Mouse (Mus musculus) heart, embryonic 15.5 days (tissue): ENCODE data around the gene Nlrp6. TPM values are rescaled to one million over a fixed set of nuclear protein-coding genes. Genes with fewer than 3 reads are reported as not detected.

Experiments
- ATAC-seq: fragments of 200-750 bp; cut with Nextera tagmentation; replicated peaks from 2 replicates; pipeline ENCODE4 v1.8.0; 2017; ENCODE audit warnings: low read depth, moderate TSS enrichment; ENCODE audit not compliant: insufficient number of reproducible peaks, insufficient read depth, low FRiP score
- H3K27ac ChIP-seq: fragments of 300-500 bp; sonication (generic); 2 replicates; pipeline ENCODE4 v1.5.1; 2015; ENCODE audit warnings: mild to moderate bottlenecking, inconsistent platforms
- H3K27me3 ChIP-seq: fragments of 300-500 bp; sonication (generic); 2 replicates; pipeline ENCODE4 v1.6.1; 2015; ENCODE audit warnings: inconsistent platforms
- H3K36me3 ChIP-seq: fragments of 300-500 bp; sonication (generic); 2 replicates; pipeline ENCODE4 v1.6.1; 2015; ENCODE audit warnings: mild to moderate bottlenecking, inconsistent platforms
- H3K4me1 ChIP-seq: fragments of 300-500 bp; sonication (generic); replicated peaks from 2 replicates; pipeline ENCODE4 v1.6.1; 2015; ENCODE audit warnings: inconsistent platforms
- H3K4me2 ChIP-seq: fragments of 300-500 bp; sonication (generic); 2 replicates; pipeline ENCODE4 v1.6.1; 2015; ENCODE audit warnings: inconsistent platforms, mild to moderate bottlenecking, moderate library complexity
- H3K4me3 ChIP-seq: fragments of 300-500 bp; sonication (generic); 2 replicates; pipeline ENCODE4 v1.5.1; 2015; ENCODE audit warnings: mild to moderate bottlenecking, inconsistent platforms
- H3K9ac ChIP-seq: fragments of 300-500 bp; sonication (generic); 2 replicates; pipeline ENCODE4 v1.6.1; 2015; ENCODE audit warnings: mild to moderate bottlenecking, inconsistent platforms
- H3K9me3 ChIP-seq: fragments of 300-500 bp; sonication (generic); replicated peaks from 2 replicates; pipeline ENCODE4 v1.6.1; 2016; ENCODE audit warnings: inconsistent platforms
- WGBS: fragments of 180-500 bp; shearing (Covaris S2); methylation state at CpG from one replicate; pipeline ENCODE4 v1.1.7; 2015; ENCODE audit warnings: mixed read lengths; 5-methylcytosine and 5-hydroxymethylcytosine counted together
- polyA plus RNA-seq: library from polyadenylated mRNA; unstranded; fragments of >200 nt; fragmentation: Nextera tagmentation; extraction: Ambion mirVana; gene quantifications from 2 replicates; pipeline ENCODE4 v1.2.1, GENCODE M21; 2015

Nlrp6 gene
- polyA plus RNA-seq, 1 experiment from 2014 or later = 0.24 TPM

GRCm38 (mm10) chr7:140941222-140942051 lies 20.7 kb downstream of the Nlrp6 start, which contains the start of gene Pgghg:
Gene Pgghg (plus strand): TSS chr7:140941391.
- peak; percentile 88 for ATAC-seq
- peak within 1 kb of the TSS; percentile 69 for H3K4me2 ChIP-seq

GRCm38 (mm10) chr7:140942341-140942740 lies 21.6 kb downstream of the Nlrp6 start:
- peaks cover 12% of the 10 kb centered on the region; the same call in 1 of the 2 replicates for H3K36me3 ChIP-seq
- H3K27me3 ChIP-seq = no peaks in the 10 kb centered on the region
- H3K4me3 ChIP-seq = peak overlapping the region; percentile 64
- ATAC-seq = no peak
- 59% methylated on average over 9 of the region's 9 CpGs for WGBS
- H3K27ac ChIP-seq = peak overlapping the region; percentile 90
- no peaks in the 10 kb centered on the region for H3K9me3 ChIP-seq
- peak overlapping the region; percentile 74 for H3K9ac ChIP-seq
- peaks cover 37% of the 10 kb centered on the region for H3K4me1 ChIP-seq
- peak overlapping the region; percentile 69 for H3K4me2 ChIP-seq

More at GRCm38 (mm10) chr7:140941222-140942051, 20.7 kb downstream of the Nlrp6 start, which contains the start of gene Pgghg:
- peaks cover 3% of the 10 kb centered on the region; the same call in 1 of the 2 replicates for H3K27me3 ChIP-seq
- H3K4me3 ChIP-seq = peak within 1 kb of the TSS; percentile 64
- no peaks in the 10 kb centered on the region for H3K9me3 ChIP-seq
- WGBS = 2% methylated on average over 33 of the region's 33 CpGs
- peak within 1 kb of the TSS; percentile 74 for H3K9ac ChIP-seq
- H3K36me3 ChIP-seq = peaks cover 9% of the 10 kb centered on the region; the same call in 1 of the 2 replicates
- peak within 1 kb of the TSS; percentile 90 for H3K27ac ChIP-seq
- peaks cover 28% of the 10 kb centered on the region for H3K4me1 ChIP-seq

GRCm38 (mm10) chr7:140942811-140943210 lies 22.1 kb downstream of the Nlrp6 start:
- ATAC-seq = no peak
- no peak overlapping the region for H3K4me3 ChIP-seq
- 89% methylated on average over 10 of the region's 10 CpGs for WGBS
- H3K9ac ChIP-seq = no peak overlapping the region
- H3K4me2 ChIP-seq = no peak overlapping the region; the same call in 1 of the 2 replicates
- H3K27ac ChIP-seq = peak overlapping the region; percentile 90
- peaks cover 40% of the 10 kb centered on the region for H3K4me1 ChIP-seq
- H3K9me3 ChIP-seq = no peaks in the 10 kb centered on the region
- H3K36me3 ChIP-seq = peaks cover 12% of the 10 kb centered on the region; the same call in 1 of the 2 replicates
- no peaks in the 10 kb centered on the region for H3K27me3 ChIP-seq

DNA sequence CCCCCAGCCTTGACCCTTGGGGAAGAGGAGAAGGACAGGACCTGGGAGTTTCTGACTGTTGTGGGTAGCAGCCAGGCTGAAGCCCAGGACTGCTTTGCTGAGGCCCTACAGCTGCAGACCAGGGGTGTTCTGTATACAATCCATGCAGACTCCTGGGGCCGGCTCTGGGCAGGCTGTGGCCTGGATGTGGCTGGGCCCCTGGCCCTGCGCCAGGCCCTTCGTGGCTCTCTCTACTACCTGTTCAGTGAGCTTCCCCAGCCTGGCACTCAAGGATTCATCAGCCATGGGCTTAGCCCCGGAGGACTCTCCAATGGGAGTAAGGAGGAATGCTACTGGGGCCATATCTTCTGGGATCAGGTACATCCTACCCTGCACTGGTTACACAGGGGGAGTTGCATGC lies 22.7 kb downstream of the Nlrp6 start:
- H3K4me1 ChIP-seq = peaks cover 46% of the 10 kb centered on the region

DNA sequence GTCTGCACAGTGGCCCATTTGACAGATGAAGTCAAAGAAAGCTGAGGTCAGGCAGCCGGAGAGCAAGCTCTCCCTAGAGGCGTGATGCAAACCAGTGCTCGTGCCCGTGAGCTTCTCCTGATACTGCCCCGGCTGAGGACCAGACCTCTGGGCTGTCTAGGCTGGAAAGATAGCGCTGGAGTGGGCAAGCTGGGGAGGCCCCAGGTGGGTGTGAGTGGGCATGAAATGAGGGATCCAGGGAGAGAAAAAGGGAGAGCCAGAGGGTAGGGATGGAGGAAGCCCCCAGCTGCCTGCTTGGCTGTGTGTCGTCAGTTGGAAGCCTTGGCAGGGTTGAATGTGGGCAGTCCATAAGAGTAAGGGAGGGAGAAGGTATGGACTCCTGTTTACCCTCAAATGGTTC lies 23.5 kb downstream of the Nlrp6 start:
- WGBS = 76% methylated on average over 7 of the region's 7 CpGs
- peaks cover 12% of the 10 kb centered on the region; the same call in 1 of the 2 replicates for H3K36me3 ChIP-seq
- no peak overlapping the region for H3K4me2 ChIP-seq
- no peak overlapping the region for H3K27ac ChIP-seq
- H3K9ac ChIP-seq = no peak overlapping the region
- H3K4me3 ChIP-seq = no peak overlapping the region
- no peaks in the 10 kb centered on the region for H3K9me3 ChIP-seq
- ATAC-seq = no peak
- H3K4me1 ChIP-seq = peaks cover 46% of the 10 kb centered on the region
- no peaks in the 10 kb centered on the region for H3K27me3 ChIP-seq

More for the DNA sequence above, 22.7 kb downstream of the Nlrp6 start:
- Histone ChIP-seq H3K4me2 (no peak overlapping the region), H3K36me3 (peaks cover 12% of the 10 kb centered on the region; the same call in 1 of the 2 replicates), H3K9me3 (no peaks in the 10 kb centered on the region), H3K4me3 (no peak overlapping the region), H3K27ac (no peak overlapping the region), H3K9ac (no peak overlapping the region), H3K27me3 (no peaks in the 10 kb centered on the region)
- no peak for ATAC-seq
- 74% methylated on average over 4 of the region's 4 CpGs for WGBS

DNA sequence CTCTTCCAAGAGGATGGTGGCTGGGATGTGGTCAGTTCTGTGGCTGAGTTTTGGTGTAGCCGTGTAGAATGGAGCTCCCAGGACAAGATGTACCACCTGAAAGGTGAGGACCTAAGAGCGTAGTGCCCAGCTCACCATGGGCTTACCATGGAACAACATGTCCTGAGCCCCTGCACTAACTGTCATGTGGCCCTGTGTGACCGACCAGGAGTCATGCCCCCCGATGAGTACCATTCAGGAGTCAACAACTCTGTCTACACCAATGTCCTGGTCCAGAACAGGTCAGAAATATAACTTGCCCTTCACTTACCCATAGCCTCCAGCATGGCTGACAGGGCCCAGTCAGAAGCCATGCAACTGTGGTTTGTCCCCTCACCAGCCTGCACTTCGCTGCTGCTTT lies 24.5 kb downstream of the Nlrp6 start:
- Histone ChIP-seq H3K9ac (no peak overlapping the region), H3K4me1 (peaks cover 44% of the 10 kb centered on the region), H3K36me3 (peaks cover 12% of the 10 kb centered on the region; the same call in 1 of the 2 replicates), H3K27me3 (no peaks in the 10 kb centered on the region), H3K4me2 (no peak overlapping the region), H3K4me3 (no peak overlapping the region), H3K9me3 (no peaks in the 10 kb centered on the region), H3K27ac (no peak overlapping the region)
- ATAC-seq = no peak
- WGBS = 90% methylated on average over 5 of the region's 5 CpGs

GRCm38 (mm10) chr7:140946311-140946710 lies 25.6 kb downstream of the Nlrp6 start:
- no peak for ATAC-seq
- Histone ChIP-seq H3K4me2 (no peak overlapping the region), H3K27me3 (no peaks in the 10 kb centered on the region), H3K27ac (peak overlapping the region; percentile 70), H3K4me3 (no peak overlapping the region), H3K4me1 (peaks cover 50% of the 10 kb centered on the region), H3K9me3 (no peaks in the 10 kb centered on the region), H3K9ac (no peak overlapping the region), H3K36me3 (peaks cover 12% of the 10 kb centered on the region; the same call in 1 of the 2 replicates)
- WGBS = 85% methylated on average over 10 of the region's 10 CpGs

DNA sequence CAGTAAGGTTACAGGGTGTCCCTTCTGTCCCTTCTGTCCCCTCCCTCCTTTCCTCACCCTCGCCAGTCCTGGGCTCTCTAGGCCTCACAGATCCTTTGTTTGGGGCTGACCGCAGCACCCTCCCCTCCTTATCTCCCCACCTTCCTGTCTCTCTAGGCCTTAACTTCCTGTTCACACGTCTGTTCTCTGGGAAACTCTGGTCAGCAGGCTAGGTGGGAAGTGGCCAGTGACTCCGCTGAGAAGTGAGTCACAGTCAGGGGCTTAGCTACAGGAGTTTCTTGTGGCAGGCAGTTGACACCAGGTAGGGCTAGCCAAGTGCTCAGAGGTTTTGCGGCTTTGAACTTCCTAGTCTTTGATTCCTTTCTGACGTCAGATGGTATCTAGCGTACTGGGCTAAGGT lies 26.3 kb downstream of the Nlrp6 start:
- Histone ChIP-seq H3K4me3 (no peak overlapping the region), H3K4me2 (no peak overlapping the region), H3K4me1 (peaks cover 54% of the 10 kb centered on the region), H3K9me3 (no peaks in the 10 kb centered on the region), H3K36me3 (peaks cover 12% of the 10 kb centered on the region; the same call in 1 of the 2 replicates), H3K27ac (peak overlapping the region; percentile 70), H3K27me3 (no peaks in the 10 kb centered on the region), H3K9ac (no peak overlapping the region)
- 36% methylated on average over 7 of the region's 7 CpGs for WGBS
- ATAC-seq = peak; percentile 41

DNA sequence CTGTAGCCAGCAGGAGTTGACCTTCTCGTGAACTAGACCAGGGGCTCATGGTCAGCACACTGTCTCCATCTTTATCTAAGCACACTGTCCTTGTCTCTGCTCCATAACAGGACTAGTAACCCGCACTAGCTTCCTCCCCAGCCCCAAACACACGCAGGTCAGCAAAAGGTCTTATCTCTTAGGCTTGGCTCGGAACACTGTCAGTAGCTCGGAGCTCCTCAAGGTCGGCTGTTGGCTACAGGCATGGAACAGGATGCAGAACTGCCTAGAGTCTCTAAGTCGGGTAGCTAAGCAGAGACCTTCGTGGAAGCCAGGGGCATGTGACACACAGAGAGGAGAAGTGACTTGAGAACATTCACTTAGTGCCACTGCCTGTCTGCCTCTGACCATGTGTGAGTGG lies 27.5 kb downstream of the Nlrp6 start:
- no peaks in the 10 kb centered on the region for H3K9me3 ChIP-seq
- H3K27me3 ChIP-seq = no peaks in the 10 kb centered on the region
- H3K36me3 ChIP-seq = peaks cover 12% of the 10 kb centered on the region; the same call in 1 of the 2 replicates
- H3K4me1 ChIP-seq = peaks cover 49% of the 10 kb centered on the region
- ATAC-seq = no peak
- 30% methylated on average over 8 of the region's 8 CpGs for WGBS
- H3K4me3 ChIP-seq = no peak overlapping the region
- H3K9ac ChIP-seq = no peak overlapping the region
- H3K27ac ChIP-seq = peak overlapping the region; percentile 70
- no peak overlapping the region for H3K4me2 ChIP-seq

DNA sequence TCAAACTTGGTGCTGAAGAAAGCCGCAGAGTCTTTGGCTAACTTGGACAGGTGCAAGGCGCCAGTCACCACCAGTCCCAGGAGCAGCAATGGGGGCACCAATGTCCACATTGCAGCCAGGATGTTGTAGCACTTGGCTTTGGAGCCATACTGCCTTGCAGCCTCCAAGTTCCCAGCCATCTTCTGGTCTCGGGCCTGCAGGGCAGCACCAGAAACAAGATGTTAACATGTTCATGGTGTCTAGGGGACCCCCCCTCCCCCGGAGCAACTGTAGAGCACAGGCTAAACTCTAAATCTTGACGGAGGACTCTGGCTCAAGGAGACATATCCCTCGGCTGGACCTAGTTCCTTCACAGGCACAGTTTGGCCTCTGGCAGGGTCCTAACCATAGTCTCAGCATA lies 28.6 kb downstream of the Nlrp6 start:
- H3K4me2 ChIP-seq = no peak overlapping the region
- H3K9me3 ChIP-seq = no peaks in the 10 kb centered on the region
- no peak for ATAC-seq
- 82% methylated on average over 6 of the region's 6 CpGs for WGBS
- no peak overlapping the region for H3K9ac ChIP-seq
- no peaks in the 10 kb centered on the region for H3K27me3 ChIP-seq
- H3K27ac ChIP-seq = no peak overlapping the region
- peaks cover 12% of the 10 kb centered on the region; the same call in 1 of the 2 replicates for H3K36me3 ChIP-seq
- peaks cover 58% of the 10 kb centered on the region for H3K4me1 ChIP-seq
- no peak overlapping the region for H3K4me3 ChIP-seq

DNA sequence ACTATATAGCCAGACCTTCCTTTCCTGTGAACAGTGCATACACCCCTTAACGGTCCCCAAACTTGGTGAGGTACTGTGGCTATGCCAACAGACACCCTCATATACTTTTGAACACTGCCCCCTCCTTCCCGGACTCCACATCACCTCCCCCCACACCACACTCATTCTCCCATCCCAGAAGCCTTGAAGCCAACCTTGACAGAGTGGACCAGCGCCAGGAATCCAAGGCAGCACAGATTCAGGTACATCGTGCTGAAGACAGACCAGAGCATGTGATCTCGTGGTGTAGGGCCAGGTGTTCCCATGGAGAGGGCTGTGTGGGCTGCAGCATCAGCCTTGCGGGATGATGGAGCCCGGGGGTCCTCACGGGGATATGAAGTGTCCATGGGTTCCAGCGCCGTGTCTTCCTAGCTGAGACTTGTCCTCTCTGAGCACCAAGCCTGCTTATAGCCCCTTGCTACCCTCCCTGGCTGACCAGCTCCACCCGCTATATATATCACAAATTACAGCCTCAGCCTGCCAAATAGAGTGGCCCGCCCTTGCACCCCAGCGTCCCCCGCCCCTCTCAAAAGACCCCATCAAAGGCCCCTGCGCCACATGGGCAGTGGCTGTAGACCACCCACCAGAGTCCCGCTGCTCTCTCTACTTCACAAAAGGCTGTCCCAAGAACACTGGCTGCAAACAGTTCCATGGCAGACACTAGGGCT lies 29.3 kb downstream of the Nlrp6 start, which contains the start of gene Ifitm5:
Gene Ifitm5 (minus strand): TSS at position 468 of the 707 bp plus-strand sequence.
- ATAC-seq = no peak
- Histone ChIP-seq H3K4me3 (no peak within 1 kb of the TSS), H3K9me3 (no peaks in the 10 kb centered on the region), H3K4me1 (peaks cover 64% of the 10 kb centered on the region), H3K4me2 (peak within 1 kb of the TSS; percentile 26; the same call in 1 of the 2 replicates), H3K27ac (peak within 1 kb of the TSS; percentile 71), H3K9ac (no peak within 1 kb of the TSS), H3K27me3 (no peaks in the 10 kb centered on the region), H3K36me3 (peaks cover 12% of the 10 kb centered on the region; the same call in 1 of the 2 replicates)
- 85% methylated on average over 16 of the region's 16 CpGs for WGBS
